Mouse (Mus musculus): ENCODE measurements around the gene Cdc5l. TPM values are rescaled to one million over a fixed set of nuclear protein-coding genes. Genes with fewer than 3 reads are reported as not detected.

Gene Cdc5l
- polyA plus RNA-seq, 1 experiment from 2014 or later: 49.5 TPM

- Histone ChIP-seq H3K9ac (ENCODE audit: low read length) (no peak overlapping the region), H3K27me3 (ENCODE audit: control insufficient read depth, insufficient read depth, low read length) (no peaks in the 10 kb centered on the region), H3K36me3 (ENCODE audit: control insufficient read depth, insufficient read depth) (peaks cover 24% of the 10 kb centered on the region), H3K4me2 (ENCODE audit: low read depth, low read length) (no peak overlapping the region), H3K27ac (ENCODE audit: low read length) (no peak overlapping the region), H3K9me3 (replicated peaks; ENCODE audit: control insufficient read depth, low read length) (no peaks in the 10 kb centered on the region), H3K4me1 (ENCODE audit: control insufficient read depth, insufficient read depth, low read length) (peaks cover 9% of the 10 kb centered on the region; the same call in 1 of the 2 replicates), H3K4me3 (ENCODE audit: low read length) (no peak overlapping the region)
- WGBS: 58% methylated on average over 9 of the region's 9 CpGs
- no peak for ATAC-seq (replicated peaks; ENCODE audit: extremely low read depth, insufficient read depth, low FRiP score)
These were observed 38.9 kb downstream of the Cdc5l start for GRCm38 (mm10) chr17:45394612-45395011.

GRCm38 (mm10) chr17:45393765-45394164 is 39.8 kb downstream of the Cdc5l start:
- Histone ChIP-seq H3K9ac (ENCODE audit: low read length) (no peak overlapping the region), H3K9me3 (replicated peaks; ENCODE audit: control insufficient read depth, low read length) (no peaks in the 10 kb centered on the region), H3K4me3 (ENCODE audit: low read length) (no peak overlapping the region), H3K4me2 (ENCODE audit: low read depth, low read length) (no peak overlapping the region), H3K4me1 (ENCODE audit: control insufficient read depth, insufficient read depth, low read length) (peaks cover 9% of the 10 kb centered on the region; the same call in 1 of the 2 replicates), H3K36me3 (ENCODE audit: control insufficient read depth, insufficient read depth) (peaks cover 24% of the 10 kb centered on the region), H3K27ac (ENCODE audit: low read length) (no peak overlapping the region), H3K27me3 (ENCODE audit: control insufficient read depth, insufficient read depth, low read length) (no peaks in the 10 kb centered on the region)
- ATAC-seq (replicated peaks; ENCODE audit: extremely low read depth, insufficient read depth, low FRiP score): no peak
- 85% methylated on average over 3 of the region's 3 CpGs for WGBS

- Histone ChIP-seq H3K27me3 (ENCODE audit: control insufficient read depth, insufficient read depth, low read length) (no peaks in the 10 kb centered on the region), H3K9ac (ENCODE audit: low read length) (no peak overlapping the region), H3K4me2 (ENCODE audit: low read depth, low read length) (no peak overlapping the region), H3K4me3 (ENCODE audit: low read length) (no peak overlapping the region), H3K9me3 (replicated peaks; ENCODE audit: control insufficient read depth, low read length) (no peaks in the 10 kb centered on the region), H3K27ac (ENCODE audit: low read length) (peak overlapping the region; percentile 72), H3K4me1 (ENCODE audit: control insufficient read depth, insufficient read depth, low read length) (peaks cover 9% of the 10 kb centered on the region; the same call in 1 of the 2 replicates), H3K36me3 (ENCODE audit: control insufficient read depth, insufficient read depth) (peaks cover 39% of the 10 kb centered on the region)
- 64% methylated on average over 5 of the region's 5 CpGs for WGBS
- peak; percentile 84 for ATAC-seq (replicated peaks; ENCODE audit: extremely low read depth, insufficient read depth, low FRiP score)
These were observed 43.6 kb downstream of the Cdc5l start for GRCm38 (mm10) chr17:45389896-45390295.

GRCm38 (mm10) chr17:45386986-45387385 is 46.6 kb downstream of the Cdc5l start:
- no peaks in the 10 kb centered on the region for H3K9me3 ChIP-seq (replicated peaks; ENCODE audit: control insufficient read depth, low read length)
- no peak overlapping the region for H3K27ac ChIP-seq (ENCODE audit: low read length)
- H3K4me3 ChIP-seq (ENCODE audit: low read length): no peak overlapping the region
- H3K27me3 ChIP-seq (ENCODE audit: control insufficient read depth, insufficient read depth, low read length): no peaks in the 10 kb centered on the region
- H3K4me1 ChIP-seq (ENCODE audit: control insufficient read depth, insufficient read depth, low read length): peaks cover 9% of the 10 kb centered on the region; the same call in 1 of the 2 replicates
- no peak overlapping the region for H3K4me2 ChIP-seq (ENCODE audit: low read depth, low read length)
- no peak overlapping the region for H3K9ac ChIP-seq (ENCODE audit: low read length)
- peaks cover 34% of the 10 kb centered on the region for H3K36me3 ChIP-seq (ENCODE audit: control insufficient read depth, insufficient read depth)
- WGBS: 78% methylated on average over 7 of the region's 7 CpGs
- no peak for ATAC-seq (replicated peaks; ENCODE audit: extremely low read depth, insufficient read depth, low FRiP score)

- H3K9ac ChIP-seq (ENCODE audit: low read length): no peak overlapping the region
- ATAC-seq (replicated peaks; ENCODE audit: extremely low read depth, insufficient read depth, low FRiP score): no peak
- H3K9me3 ChIP-seq (replicated peaks; ENCODE audit: control insufficient read depth, low read length): no peaks in the 10 kb centered on the region
- WGBS: 86% methylated on average over 3 of the region's 3 CpGs
- H3K4me2 ChIP-seq (ENCODE audit: low read depth, low read length): no peak overlapping the region
- no peaks in the 10 kb centered on the region for H3K4me1 ChIP-seq (ENCODE audit: control insufficient read depth, insufficient read depth, low read length)
- no peak overlapping the region for H3K27ac ChIP-seq (ENCODE audit: low read length)
- no peak overlapping the region for H3K4me3 ChIP-seq (ENCODE audit: low read length)
- H3K36me3 ChIP-seq (ENCODE audit: control insufficient read depth, insufficient read depth): peaks cover 19% of the 10 kb centered on the region
- no peaks in the 10 kb centered on the region for H3K27me3 ChIP-seq (ENCODE audit: control insufficient read depth, insufficient read depth, low read length)
These were observed 50.2 kb downstream of the Cdc5l start for GRCm38 (mm10) chr17:45383305-45383704.

GRCm38 (mm10) chr17:45379271-45379784 is 54.2 kb downstream of the Cdc5l start:
- H3K36me3 ChIP-seq (ENCODE audit: control insufficient read depth, insufficient read depth): peaks cover 4% of the 10 kb centered on the region; the same call in 1 of the 2 replicates
- H3K4me3 ChIP-seq (ENCODE audit: low read length): no peak overlapping the region
- 76% methylated on average over 9 of the region's 9 CpGs for WGBS
- no peak overlapping the region for H3K9ac ChIP-seq (ENCODE audit: low read length)
- no peaks in the 10 kb centered on the region for H3K27me3 ChIP-seq (ENCODE audit: control insufficient read depth, insufficient read depth, low read length)
- no peak for ATAC-seq (replicated peaks; ENCODE audit: extremely low read depth, insufficient read depth, low FRiP score)
- no peaks in the 10 kb centered on the region for H3K4me1 ChIP-seq (ENCODE audit: control insufficient read depth, insufficient read depth, low read length)
- no peak overlapping the region for H3K4me2 ChIP-seq (ENCODE audit: low read depth, low read length)
- no peaks in the 10 kb centered on the region for H3K9me3 ChIP-seq (replicated peaks; ENCODE audit: control insufficient read depth, low read length)
- H3K27ac ChIP-seq (ENCODE audit: low read length): no peak overlapping the region

- H3K27me3 ChIP-seq (ENCODE audit: control insufficient read depth, insufficient read depth, low read length): no peaks in the 10 kb centered on the region
- H3K36me3 ChIP-seq (ENCODE audit: control insufficient read depth, insufficient read depth): 0 out of 2 replicates have a peak, but pooled peaks cover 2% of the 10 kb centered on the region
- no peaks in the 10 kb centered on the region for H3K4me1 ChIP-seq (ENCODE audit: control insufficient read depth, insufficient read depth, low read length)
- no peak overlapping the region for H3K27ac ChIP-seq (ENCODE audit: low read length)
- no peak for ATAC-seq (replicated peaks; ENCODE audit: extremely low read depth, insufficient read depth, low FRiP score)
- WGBS: 36% methylated on average over 5 of the region's 5 CpGs
- H3K9ac ChIP-seq (ENCODE audit: low read length): no peak overlapping the region
- no peak overlapping the region for H3K4me2 ChIP-seq (ENCODE audit: low read depth, low read length)
- no peak overlapping the region for H3K4me3 ChIP-seq (ENCODE audit: low read length)
- H3K9me3 ChIP-seq (replicated peaks; ENCODE audit: control insufficient read depth, low read length): no peaks in the 10 kb centered on the region
These were observed 56.2 kb downstream of the Cdc5l start for GRCm38 (mm10) chr17:45377323-45377722.

GRCm38 (mm10) chr17:45373987-45374608 is 59.4 kb downstream of the Cdc5l start:
- Histone ChIP-seq H3K9me3 (replicated peaks; ENCODE audit: control insufficient read depth, low read length) (no peaks in the 10 kb centered on the region), H3K4me3 (ENCODE audit: low read length) (no peak overlapping the region), H3K9ac (ENCODE audit: low read length) (no peak overlapping the region), H3K4me2 (ENCODE audit: low read depth, low read length) (0 out of 2 replicates have a peak overlapping the region, but pooled peaks have one; percentile 28), H3K27ac (ENCODE audit: low read length) (no peak overlapping the region), H3K36me3 (ENCODE audit: control insufficient read depth, insufficient read depth) (no peaks in the 10 kb centered on the region), H3K27me3 (ENCODE audit: control insufficient read depth, insufficient read depth, low read length) (no peaks in the 10 kb centered on the region), H3K4me1 (ENCODE audit: control insufficient read depth, insufficient read depth, low read length) (no peaks in the 10 kb centered on the region)
- WGBS: 24% methylated on average over 13 of the region's 13 CpGs
- peak; percentile 32; the same call in 1 of the 2 replicates for ATAC-seq (replicated peaks; ENCODE audit: extremely low read depth, insufficient read depth, low FRiP score)

- Histone ChIP-seq H3K4me1 (ENCODE audit: control insufficient read depth, insufficient read depth, low read length) (no peaks in the 10 kb centered on the region), H3K27ac (ENCODE audit: low read length) (no peak overlapping the region), H3K4me2 (ENCODE audit: low read depth, low read length) (no peak overlapping the region), H3K27me3 (ENCODE audit: control insufficient read depth, insufficient read depth, low read length) (no peaks in the 10 kb centered on the region), H3K36me3 (ENCODE audit: control insufficient read depth, insufficient read depth) (no peaks in the 10 kb centered on the region), H3K9me3 (replicated peaks; ENCODE audit: control insufficient read depth, low read length) (no peaks in the 10 kb centered on the region), H3K9ac (ENCODE audit: low read length) (no peak overlapping the region), H3K4me3 (ENCODE audit: low read length) (no peak overlapping the region)
- no peak for ATAC-seq (replicated peaks; ENCODE audit: extremely low read depth, insufficient read depth, low FRiP score)
- WGBS: 66% methylated on average over 9 of the region's 9 CpGs
These were observed 62.5 kb downstream of the Cdc5l start for GRCm38 (mm10) chr17:45371042-45371441.

Measured in heart, embryonic 16.5 days (tissue).